Mouse (Mus musculus) C2C12 (cell line): ENCODE measurements around the gene Ptbp1. TPM values are rescaled to one million over a fixed set of nuclear protein-coding genes. Genes with fewer than 3 reads are reported as not detected.
A peak's percentile ranks its signal among the peaks of the same experiment; 100 is the strongest.

ENCODE experiments used
- H3K27me3 ChIP-seq: one replicate; pipeline ENCODE4 v1.6.1; 2011; ENCODE audit not compliant: control insufficient read depth, insufficient read depth, insufficient read length
- H3K36me3 ChIP-seq: one replicate; pipeline ENCODE4 v1.6.1; 2011; ENCODE audit not compliant: control insufficient read depth, insufficient read depth
- H3K4me3 ChIP-seq: one replicate; pipeline ENCODE4 v1.5.1; 2011; ENCODE audit warnings: mild to moderate bottlenecking, control low read depth; ENCODE audit not compliant: poor library complexity, insufficient read depth, severe bottlenecking
- H3K79me2 ChIP-seq: one replicate; pipeline ENCODE4 v1.6.1; 2011; ENCODE audit not compliant: control insufficient read depth, insufficient read depth
- H3K79me3 ChIP-seq: one replicate; pipeline ENCODE4 v1.6.1; 2011; ENCODE audit warnings: low read depth, control low read depth
- H3ac ChIP-seq: one replicate; pipeline ENCODE3; 2011; ENCODE audit warnings: low read depth; ENCODE audit not compliant: control insufficient read depth, insufficient read length
- CEBPB ChIP-seq: IDR thresholded peaks from one replicate; pipeline ENCODE4 v1.6.1; 2011; ENCODE audit warnings: low read depth, mild to moderate bottlenecking, control low read depth, moderate library complexity
- CTCF ChIP-seq: IDR thresholded peaks from one replicate; pipeline ENCODE4 v1.5.1; 2011; ENCODE audit not compliant: control insufficient read depth, insufficient read depth, insufficient read length
- FOSL1 ChIP-seq: IDR thresholded peaks from one replicate; pipeline ENCODE4 v1.8.0; 2011; ENCODE audit warnings: mild to moderate bottlenecking, low read length; ENCODE audit not compliant: poor library complexity, insufficient read depth, severe bottlenecking
- MAX ChIP-seq: IDR thresholded peaks from one replicate; pipeline ENCODE4 v1.6.1; 2011; ENCODE audit warnings: mild to moderate bottlenecking, control low read depth
- MYOD1 ChIP-seq: IDR thresholded peaks from one replicate; pipeline ENCODE4 v1.6.1; 2011; ENCODE audit warnings: low read depth; ENCODE audit not compliant: control insufficient read depth, insufficient read length
- MYOG ChIP-seq: IDR thresholded peaks from one replicate; pipeline ENCODE4 v1.6.1; 2011; ENCODE audit not compliant: control insufficient read depth, insufficient read length; ENCODE audit errors: extremely low read depth
- USF1 ChIP-seq: IDR thresholded peaks from one replicate; pipeline ENCODE4 v1.6.1; 2011; ENCODE audit warnings: low read depth, mild to moderate bottlenecking, control low read depth, moderate library complexity
- polyA plus RNA-seq: library from polyadenylated mRNA; unstranded; fragments of >200 nt; fragmentation: generic; extraction: Trizol; gene quantifications from one replicate; pipeline ENCODE4 v1.2.1, GENCODE M21; 2012; ENCODE audit warnings: missing spikeins

The Ptbp1 gene
- polyA plus RNA-seq, 1 experiment, result 345 TPM

- H3K27me3 ChIP-seq, result no peaks in the 10 kb centered on the region
- H3K36me3 ChIP-seq, result peaks cover 72% of the 10 kb centered on the region
- H3ac ChIP-seq, result peak overlapping the region; percentile 2
- TF ChIP-seq CEBPB (no peak), FOSL1 (no peak), MAX (no peak), MYOG (no peak)
- peak overlapping the region; percentile 87 for H3K4me3 ChIP-seq
- H3K79me3 ChIP-seq, result peaks cover 72% of the 10 kb centered on the region
- H3K79me2 ChIP-seq, result peaks cover 86% of the 10 kb centered on the region
These were observed 3.7 kb downstream of the Ptbp1 start for GRCm38 (mm10) chr10:79857894-79858293.

- H3K36me3 ChIP-seq, result peaks cover 79% of the 10 kb centered on the region
- TF ChIP-seq MAX (no peak), FOSL1 (no peak), MYOD1 (no peak), USF1 (no peak), CTCF (no peak), MYOG (no peak), CEBPB (no peak)
- H3K4me3 ChIP-seq, result no peak overlapping the region
These were observed 4.3 kb downstream of the Ptbp1 start for GRCm38 (mm10) chr10:79858416-79859074.

GRCm38 (mm10) chr10:79859116-79859515 is 4.9 kb downstream of the Ptbp1 start:
- Histone ChIP-seq H3K36me3 (peaks cover 84% of the 10 kb centered on the region), H3K79me3 (peaks cover 71% of the 10 kb centered on the region), H3K79me2 (peaks cover 83% of the 10 kb centered on the region), H3K4me3 (no peak overlapping the region), H3ac (no peak overlapping the region), H3K27me3 (no peaks in the 10 kb centered on the region)
- TF ChIP-seq FOSL1, result no peak
- no peak for TF ChIP-seq MAX
- TF ChIP-seq USF1, result no peak
- no peak for TF ChIP-seq MYOG
- TF ChIP-seq MYOD1, result no peak
- no peak for TF ChIP-seq CTCF
- TF ChIP-seq CEBPB, result no peak

More at GRCm38 (mm10) chr10:79858416-79859074, 4.3 kb downstream of the Ptbp1 start:
- Histone ChIP-seq H3K79me3 (peaks cover 71% of the 10 kb centered on the region), H3K79me2 (peaks cover 83% of the 10 kb centered on the region), H3K27me3 (no peaks in the 10 kb centered on the region), H3ac (no peak overlapping the region)

- TF ChIP-seq MYOD1 (no peak), CEBPB (no peak), USF1 (no peak), MAX (no peak)
- no peaks in the 10 kb centered on the region for H3K27me3 ChIP-seq
- H3ac ChIP-seq, result no peak overlapping the region
- peaks cover 93% of the 10 kb centered on the region for H3K36me3 ChIP-seq
- H3K79me3 ChIP-seq, result peaks cover 63% of the 10 kb centered on the region
- H3K4me3 ChIP-seq, result no peak overlapping the region
- peaks cover 74% of the 10 kb centered on the region for H3K79me2 ChIP-seq
These were observed 6.1 kb downstream of the Ptbp1 start for GRCm38 (mm10) chr10:79860079-79860911.

GRCm38 (mm10) chr10:79861230-79862048 is 7.2 kb downstream of the Ptbp1 start:
- no peak overlapping the region for H3ac ChIP-seq
- peaks cover 86% of the 10 kb centered on the region for H3K36me3 ChIP-seq
- H3K79me2 ChIP-seq, result peaks cover 62% of the 10 kb centered on the region
- H3K4me3 ChIP-seq, result no peak overlapping the region
- TF ChIP-seq CTCF (no peak), MYOD1 (no peak), CEBPB (no peak), FOSL1 (no peak), MYOG (no peak)
- peaks cover 51% of the 10 kb centered on the region for H3K79me3 ChIP-seq
- no peaks in the 10 kb centered on the region for H3K27me3 ChIP-seq
